Mouse (Mus musculus): Measurements from ENCODE around the gene Ifitm6.
"Not testable (repeated sequence)": the region's sequence is repeated elsewhere in the genome, so short reads cannot be mapped to it uniquely, and the experiment has no call there.

Ifitm6 gene

DNA sequence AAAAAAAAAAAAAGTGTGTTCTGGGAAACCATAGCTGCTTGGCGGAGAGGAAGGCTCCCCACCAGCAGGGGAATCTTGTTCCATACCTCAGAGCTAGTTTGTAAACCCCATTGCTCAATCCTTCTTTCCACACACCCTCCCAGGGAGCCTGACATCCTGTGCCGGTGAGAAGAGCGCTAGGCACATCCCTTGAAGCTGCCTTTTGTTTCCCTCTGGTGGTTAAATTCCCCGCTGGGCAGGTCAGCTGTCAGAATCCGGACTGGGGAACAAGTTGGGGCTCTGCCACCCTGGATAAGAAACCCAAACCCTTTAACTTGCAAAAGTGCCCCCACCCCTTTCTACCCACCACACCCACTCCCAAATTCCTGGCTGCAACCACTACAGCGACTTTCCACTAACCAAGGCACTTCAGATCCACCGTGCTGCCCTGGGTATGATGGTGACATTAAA lies 9.4 kb downstream of the Ifitm6 start:
- DNase-seq = peak; percentile 19 to 23

DNA sequence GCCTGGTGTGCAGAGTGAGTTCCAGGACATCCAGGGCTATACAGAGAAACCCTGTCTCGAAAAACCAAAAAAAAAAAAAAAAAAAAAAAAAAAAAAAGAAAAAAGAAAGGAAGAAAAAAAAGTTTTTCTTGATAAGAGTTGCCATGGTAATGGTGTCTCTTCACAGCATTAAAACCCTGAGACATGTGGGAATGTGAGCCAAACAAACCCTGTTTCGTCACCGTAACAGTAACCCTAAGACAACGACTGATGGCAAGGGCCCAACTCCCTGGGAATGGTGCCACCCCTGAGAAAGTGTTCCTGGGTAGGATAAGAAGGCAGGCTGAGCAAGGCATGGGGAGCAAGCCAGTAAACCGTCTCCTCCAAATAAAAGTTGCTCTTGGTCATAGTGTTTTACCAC lies 10.8 kb downstream of the Ifitm6 start:
- no peak for DNase-seq

DNA sequence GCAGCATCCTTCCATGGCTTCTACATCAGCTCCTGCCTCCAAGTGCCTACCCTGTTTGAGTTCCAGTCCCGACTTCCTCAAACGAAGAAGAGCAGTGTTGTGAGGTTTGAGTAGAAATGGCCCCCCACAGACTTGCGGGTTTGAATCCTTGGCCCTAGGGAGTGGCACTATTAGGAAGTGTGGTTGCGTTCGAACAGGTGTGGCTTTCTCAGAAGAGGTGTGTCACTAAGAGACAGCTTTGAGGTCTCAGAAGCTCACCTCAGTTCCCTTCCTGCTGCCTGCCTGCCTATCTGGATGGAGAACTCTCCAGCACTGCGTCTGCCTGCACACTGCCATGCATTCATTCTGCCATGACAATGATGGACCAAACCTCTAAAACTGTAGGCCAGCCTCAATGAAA lies 11.3 kb downstream of the Ifitm6 start:
- DNase-seq = no peak

GRCm38 (mm10) chr7:141003248-141004010 lies 14.3 kb downstream of the Ifitm6 start:
- no peak for DNase-seq

DNA sequence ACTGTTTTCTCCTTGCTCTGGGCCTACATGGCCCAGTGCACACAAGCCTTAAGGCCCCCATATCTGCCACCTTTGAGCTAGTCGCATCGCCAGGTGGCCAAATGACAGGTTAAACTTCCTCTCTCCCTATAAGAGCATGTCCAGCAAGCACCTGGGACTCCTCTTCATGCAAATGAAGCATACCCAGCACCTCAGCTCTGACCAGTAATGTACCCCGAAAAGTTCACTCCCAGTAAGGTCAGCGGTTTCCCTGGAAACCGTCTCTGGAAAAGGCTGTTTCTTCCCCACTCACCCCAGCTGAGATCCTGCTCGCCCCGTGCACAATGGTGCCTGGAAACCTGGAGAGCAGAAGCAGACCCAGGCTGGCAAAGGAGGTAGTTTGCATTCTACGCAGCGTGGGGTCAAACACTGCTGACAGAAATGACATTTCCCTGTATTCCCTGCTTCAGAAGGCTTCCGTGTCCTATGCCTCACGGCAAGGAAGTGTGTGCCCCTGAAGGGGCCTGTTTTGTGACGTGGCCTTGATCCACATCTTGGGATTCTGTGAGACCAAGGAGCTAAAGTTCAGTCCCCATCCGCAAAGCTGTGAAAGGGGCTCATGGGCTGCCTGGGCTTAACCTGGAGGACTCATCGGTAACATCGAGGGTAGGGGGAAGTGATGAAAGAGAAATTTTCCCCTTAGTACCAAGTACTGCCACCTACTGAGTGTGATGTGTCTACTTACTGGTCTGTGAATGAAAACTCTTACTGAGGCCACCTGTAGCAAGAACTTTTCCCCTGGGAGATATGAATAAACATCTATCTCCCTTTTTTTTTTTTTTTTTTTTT lies 16.6 kb downstream of the Ifitm6 start:
- DNase-seq = no peak

DNA sequence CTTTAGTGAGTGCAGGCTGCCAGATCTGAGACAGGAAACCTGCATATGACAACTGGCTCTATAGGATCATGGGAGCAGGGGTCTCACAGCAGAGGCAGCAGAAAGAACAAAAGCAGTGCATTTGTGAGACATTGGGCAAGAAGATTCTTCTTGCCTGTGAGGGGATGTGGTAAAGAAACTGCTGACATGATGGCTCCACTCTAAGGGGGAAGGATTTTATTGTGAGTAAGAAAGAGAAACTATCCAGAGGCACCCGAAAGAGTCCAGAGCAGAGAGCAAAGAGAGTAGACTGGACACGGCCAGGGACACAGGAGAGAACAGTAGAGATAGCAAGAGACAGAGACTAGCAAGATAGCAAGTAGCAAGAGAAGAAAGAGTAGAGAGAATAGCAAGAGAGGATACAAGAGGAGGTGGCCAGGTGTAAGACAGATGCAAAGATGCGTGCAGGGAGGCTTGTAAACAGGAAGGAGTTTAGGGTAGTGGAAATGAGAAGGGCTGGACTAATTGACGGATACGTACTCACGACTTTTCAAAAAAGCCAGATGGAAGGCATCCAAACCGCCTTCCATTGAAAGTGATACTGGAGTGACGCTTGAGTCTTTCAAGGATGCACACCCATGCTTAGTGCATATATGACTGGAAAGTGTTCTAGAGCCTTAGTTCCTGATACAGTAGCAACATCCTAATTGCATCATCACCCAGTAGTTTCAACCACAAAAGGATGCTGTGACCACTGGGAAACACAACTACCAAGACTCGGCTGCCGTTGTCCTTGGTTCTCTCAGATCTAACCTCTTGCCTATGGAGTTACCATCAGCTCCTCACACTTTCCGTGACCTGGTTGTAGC lies 18.6 kb downstream of the Ifitm6 start:
- no peak for DNase-seq

GRCm38 (mm10) chr7:140997817-140998216 lies 19.9 kb downstream of the Ifitm6 start:
- no peak for DNase-seq

- DNase-seq = no peak
Measured at GRCm38 (mm10) chr7:140991117-140991689, 26.5 kb downstream of the Ifitm6 start.

DNA sequence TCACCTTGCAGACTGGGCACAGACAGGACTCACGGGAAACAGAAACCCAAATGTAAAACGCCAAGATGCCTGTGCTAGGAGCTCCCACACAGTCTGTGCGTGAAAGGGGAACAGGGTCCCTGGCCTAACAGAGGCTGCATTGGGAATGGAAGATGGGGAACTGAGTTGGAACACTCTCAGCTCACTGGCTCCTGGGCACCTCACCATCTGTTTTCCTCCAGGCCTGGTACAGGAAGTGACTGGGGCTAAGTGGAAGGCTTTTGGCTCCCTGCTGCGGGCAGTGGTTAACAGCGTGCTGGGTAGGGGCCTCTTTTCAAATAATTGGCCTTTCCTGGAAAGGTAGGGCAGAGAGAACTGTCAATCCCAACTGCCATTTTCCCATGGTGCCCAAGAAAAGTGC lies 27.1 kb downstream of the Ifitm6 start:
- DNase-seq = no peak

DNA sequence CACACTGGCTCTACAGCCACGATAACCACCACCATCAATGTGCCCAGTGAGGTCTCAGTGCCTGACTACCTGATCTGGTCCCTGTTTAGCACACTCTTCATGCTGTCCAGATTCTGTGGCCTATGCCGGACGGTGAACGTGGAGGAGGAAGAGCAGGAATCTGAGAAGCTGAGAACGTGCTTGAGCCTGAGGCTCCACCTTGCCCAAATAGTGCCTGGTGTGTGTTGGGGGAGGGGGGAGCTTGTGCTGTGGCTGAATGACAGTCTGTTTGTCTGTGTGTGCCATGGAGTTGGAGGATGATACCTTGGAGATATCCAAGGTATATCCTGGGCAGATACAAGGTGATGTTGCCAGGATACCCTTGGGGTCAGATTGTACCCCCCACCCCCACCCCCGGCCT lies 27.5 kb downstream of the Ifitm6 start:
- no peak for DNase-seq

- no peak for DNase-seq
Measured at GRCm38 (mm10) chr7:140989022-140989421, 28.7 kb downstream of the Ifitm6 start.

DNA sequence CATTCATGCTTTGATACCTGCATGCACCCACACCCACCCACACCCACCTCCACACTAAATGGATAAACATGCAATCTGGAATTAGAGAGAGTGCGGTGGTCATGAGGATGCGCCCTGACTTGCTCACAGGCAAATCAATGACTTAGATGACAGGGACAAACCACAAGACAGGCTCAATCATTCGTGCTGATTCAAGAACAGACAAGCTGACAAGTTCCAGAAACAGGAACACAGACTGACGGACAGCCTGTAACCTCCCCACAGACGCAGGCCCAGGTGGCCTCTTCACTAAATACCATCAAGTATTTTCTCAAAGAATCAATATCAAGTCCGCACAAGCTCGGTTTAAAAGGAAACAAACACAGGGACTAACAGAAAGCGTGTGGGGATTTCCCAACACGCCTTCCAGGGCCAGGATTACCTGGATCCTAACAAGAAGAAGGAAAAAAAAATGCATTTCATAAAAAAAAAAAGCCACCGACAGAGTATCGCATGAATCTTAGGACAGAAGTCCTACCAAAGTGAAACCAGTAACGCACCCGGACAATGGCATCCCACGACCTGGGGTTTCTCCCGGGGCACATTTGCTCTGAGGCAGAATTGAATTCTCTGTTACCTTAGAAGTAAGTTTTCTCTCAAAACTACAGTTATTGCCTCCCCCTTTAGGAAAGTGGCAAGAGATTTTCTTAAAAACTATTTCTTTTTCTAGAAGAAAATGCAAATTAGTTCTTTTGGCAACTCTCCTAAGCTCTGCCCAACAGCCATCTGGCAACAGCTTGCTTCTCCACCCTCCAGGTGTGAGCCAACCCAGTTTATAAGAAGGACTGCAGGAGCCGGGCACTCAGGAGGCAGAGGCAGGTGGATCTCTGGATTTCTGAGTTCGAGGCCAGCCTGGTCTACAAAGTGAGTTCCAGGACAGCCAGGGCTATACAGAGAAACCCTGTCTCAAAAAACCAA lies 30.3 kb downstream of the Ifitm6 start:
- no peak for DNase-seq

DNA sequence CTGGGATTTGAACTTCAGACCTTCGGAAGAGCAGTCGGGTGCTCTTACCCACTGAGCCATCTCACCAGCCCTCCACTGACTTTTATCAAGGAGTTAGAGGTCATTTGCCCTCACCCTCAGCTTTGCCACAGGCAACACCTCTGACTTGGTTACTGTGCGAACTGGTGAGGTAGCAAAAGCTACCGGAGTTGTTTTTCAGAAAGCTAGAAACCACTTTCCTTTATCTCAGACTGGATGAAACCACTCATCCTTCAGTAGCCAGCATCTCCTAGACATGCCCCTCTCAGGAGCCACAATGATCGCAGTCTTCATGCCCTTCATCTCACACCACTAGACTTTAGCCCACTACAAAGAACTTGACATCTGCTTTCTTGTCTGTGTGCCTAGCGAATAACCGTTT lies 34.8 kb downstream of the Ifitm6 start:
- DNase-seq = no peak

- DNase-seq = no peak
Measured at GRCm38 (mm10) chr7:140981704-140982103, 36.0 kb downstream of the Ifitm6 start.

DNA sequence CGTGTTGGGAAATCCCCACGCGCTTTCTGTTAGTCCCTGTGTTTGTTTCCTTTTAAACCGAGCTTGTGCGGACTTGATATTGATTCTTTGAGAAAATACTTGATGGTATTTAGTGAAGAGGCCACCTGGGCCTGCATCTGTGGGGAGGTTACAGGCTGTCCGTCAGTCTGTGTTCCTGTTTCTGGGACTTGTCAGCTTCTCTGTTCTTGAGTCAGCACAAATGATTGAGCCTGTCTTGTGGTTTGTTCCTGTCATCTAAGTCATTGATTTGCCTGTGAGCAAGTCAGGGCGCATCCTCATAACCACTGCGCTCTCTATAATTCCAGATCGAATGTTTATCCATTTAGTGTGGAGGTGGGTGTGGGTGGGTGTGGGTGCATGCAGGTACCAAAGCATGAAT lies 41.0 kb downstream of the Ifitm6 start:
- not testable (repeated sequence) for DNase-seq

GRCm38 (mm10) chr7:140975465-140975864 lies 42.3 kb downstream of the Ifitm6 start:
- DNase-seq = no peak

- DNase-seq = no peak
Measured at GRCm38 (mm10) chr7:140974940-140975339, 42.8 kb downstream of the Ifitm6 start.

GRCm38 (mm10) chr7:140973396-140974165 lies 44.1 kb downstream of the Ifitm6 start:
- DNase-seq = no peak

DNA sequence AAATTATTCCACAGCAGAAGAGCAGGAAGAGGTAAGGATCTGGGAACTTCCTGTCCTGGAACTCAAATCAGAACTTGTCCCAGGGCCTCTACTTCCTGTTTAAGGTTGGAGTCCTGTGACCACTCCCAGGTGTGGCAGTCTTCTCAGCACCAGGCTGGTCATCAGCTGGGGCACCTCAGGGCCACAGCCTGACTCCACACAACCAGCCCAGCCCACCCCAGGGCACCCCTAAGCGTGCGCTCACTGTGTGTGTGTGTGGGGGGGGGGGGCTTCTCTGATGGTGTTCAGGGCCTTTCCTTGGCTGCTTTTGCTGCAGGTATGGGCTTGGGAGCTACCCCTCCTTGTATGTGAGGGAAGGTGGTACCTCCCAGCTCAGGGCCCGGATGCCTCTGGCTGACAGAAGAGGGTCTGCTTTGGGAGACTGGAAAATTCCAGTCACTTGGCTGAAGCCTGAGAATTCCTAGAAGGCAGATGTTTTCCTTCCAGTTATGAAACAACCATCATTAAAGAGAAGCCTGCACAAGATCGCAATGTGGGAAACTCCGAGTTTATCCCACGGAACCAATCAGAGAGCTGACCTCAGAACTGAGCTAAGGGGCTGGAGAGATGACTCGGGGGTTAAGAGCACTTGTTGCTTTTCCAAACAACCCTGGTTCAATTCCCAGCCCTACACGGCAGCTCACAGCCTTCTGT lies 46.1 kb downstream of the Ifitm6 start:
- no peak for DNase-seq

DNA sequence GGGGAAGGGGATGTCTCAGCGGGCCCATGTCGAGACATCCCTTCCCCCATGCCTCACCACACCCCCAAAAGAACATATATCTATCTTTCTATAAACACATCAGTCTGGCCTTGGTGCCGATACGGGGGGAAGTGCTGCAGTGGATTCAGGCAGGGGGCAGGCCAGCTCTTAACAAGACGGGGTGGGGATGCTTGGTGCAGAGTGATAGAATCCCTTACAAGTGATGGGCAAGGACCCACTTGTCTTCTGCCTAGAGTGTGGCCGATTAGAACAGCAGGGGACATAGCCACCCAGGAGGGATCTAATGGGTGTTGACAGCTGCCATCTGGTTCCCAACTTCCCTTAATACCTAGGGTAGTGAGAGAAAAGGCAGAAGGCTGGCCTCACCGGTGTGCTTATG lies 46.8 kb downstream of the Ifitm6 start:
- DNase-seq = no peak

Data from cerebellum, postnatal 25 days (tissue).